Mouse (Mus musculus) liver, embryonic 16.5 days (tissue): Measurements from ENCODE around the gene Btnl10. TPM values are rescaled to one million over a fixed set of nuclear protein-coding genes. Genes with fewer than 3 reads are reported as not detected.

ENCODE experiments used
- ATAC-seq: fragments of 200-750 bp; cut with Nextera tagmentation; 2 replicates; pipeline ENCODE4 v1.8.0; 2017; ENCODE audit warnings: low read depth, mild to moderate bottlenecking, moderate number of reproducible peaks, moderate library complexity
- H3K27ac ChIP-seq: fragments of 300-500 bp; sonication (generic); 2 replicates; pipeline ENCODE4 v1.5.1; 2014; ENCODE audit warnings: mild to moderate bottlenecking, low read length
- H3K27me3 ChIP-seq: fragments of 300-500 bp; sonication (generic); 2 replicates; pipeline ENCODE4 v1.6.1; 2014; ENCODE audit warnings: low read depth, low read length, mixed read lengths; ENCODE audit not compliant: control insufficient read depth, insufficient read depth
- H3K36me3 ChIP-seq: fragments of 300-500 bp; sonication (generic); 2 replicates; pipeline ENCODE4 v1.6.1; 2014; ENCODE audit warnings: mild to moderate bottlenecking; ENCODE audit not compliant: control insufficient read depth, insufficient read depth
- H3K4me1 ChIP-seq: fragments of 300-500 bp; sonication (generic); 2 replicates; pipeline ENCODE4 v1.6.1; 2014; ENCODE audit warnings: low read depth, low read length, mixed read lengths; ENCODE audit not compliant: control insufficient read depth
- H3K4me2 ChIP-seq: fragments of 300-500 bp; sonication (generic); 2 replicates; pipeline ENCODE4 v1.6.1; 2014; ENCODE audit warnings: low read depth, low read length, mixed read lengths
- H3K4me3 ChIP-seq: fragments of 300-500 bp; sonication (generic); 2 replicates; pipeline ENCODE4 v1.5.1; 2014; ENCODE audit warnings: low read depth, mild to moderate bottlenecking, low read length
- H3K9ac ChIP-seq: fragments of 300-500 bp; sonication (generic); 2 replicates; pipeline ENCODE4 v1.6.1; 2014; ENCODE audit warnings: low read depth, low read length
- H3K9me3 ChIP-seq: fragments of 300-500 bp; sonication (generic); replicated peaks from 2 replicates; pipeline ENCODE4 v1.6.1; 2016; ENCODE audit warnings: low read length; ENCODE audit not compliant: control insufficient read depth
- WGBS: fragments of 180-500 bp; shearing (Covaris S2); extraction: QIAGEN DNeasy Blood & Tissue Kit; methylation state at CpG from one replicate; pipeline ENCODE4 v1.1.7; 2014; ENCODE audit not compliant: insufficient replicate concordance; 5-methylcytosine and 5-hydroxymethylcytosine counted together
- microRNA-seq: library from miRNA; unstranded; fragments of <30 nt; microRNA quantifications from one replicate; pipeline ENCODE4, GENCODE M21; 2016
- polyA plus RNA-seq: library from polyadenylated mRNA; unstranded; fragments of >200 nt; fragmentation: Nextera tagmentation; extraction: Ambion mirVana; gene quantifications from 2 replicates; pipeline ENCODE4 v1.2.1, GENCODE M21; 2015

Gene Btnl10
- polyA plus RNA-seq, 1 experiment from 2014 or later = 14.1 TPM

- WGBS = 83% methylated on average over 21 of the region's 21 CpGs
- Histone ChIP-seq H3K27ac (no peak overlapping the region), H3K4me1 (peaks cover 5% of the 10 kb centered on the region), H3K4me3 (no peak overlapping the region), H3K9ac (no peak overlapping the region), H3K27me3 (no peaks in the 10 kb centered on the region), H3K36me3 (peaks cover 2% of the 10 kb centered on the region; the same call in 1 of the 2 replicates), H3K4me2 (no peak overlapping the region), H3K9me3 (no peaks in the 10 kb centered on the region)
- ATAC-seq = no peak
These were observed 53.3 kb downstream of the Btnl10 start for GRCm38 (mm10) chr11:58970831-58971530.

DNA sequence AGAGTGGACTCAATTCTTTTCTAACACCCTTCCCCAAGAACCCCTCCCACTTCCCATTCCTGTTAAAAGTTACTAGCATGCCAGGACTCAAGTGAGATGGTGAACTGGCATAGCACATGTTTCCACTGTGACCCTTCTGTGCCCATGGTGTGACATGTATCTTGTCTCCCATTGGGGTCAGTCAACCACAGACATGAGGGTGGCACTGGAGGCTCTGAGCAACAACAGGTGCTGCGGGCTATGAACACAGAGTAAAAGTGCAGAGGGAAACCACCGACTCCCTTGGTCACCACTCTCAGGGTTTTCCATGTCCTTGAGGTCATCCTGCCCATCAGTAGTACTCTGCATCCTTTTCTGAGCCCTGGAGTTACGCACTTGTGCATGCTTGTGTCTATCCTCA is 54.1 kb downstream of the Btnl10 start:
- H3K27me3 ChIP-seq = no peaks in the 10 kb centered on the region
- H3K27ac ChIP-seq = no peak overlapping the region
- peaks cover 2% of the 10 kb centered on the region; the same call in 1 of the 2 replicates for H3K36me3 ChIP-seq
- no peak overlapping the region for H3K4me2 ChIP-seq
- H3K4me1 ChIP-seq = peaks cover 5% of the 10 kb centered on the region
- no peak overlapping the region for H3K9ac ChIP-seq
- no peaks in the 10 kb centered on the region for H3K9me3 ChIP-seq
- no peak for ATAC-seq
- H3K4me3 ChIP-seq = no peak overlapping the region
- 84% methylated on average over 3 of the region's 3 CpGs for WGBS

GRCm38 (mm10) chr11:58974414-58974813 is 56.7 kb downstream of the Btnl10 start:
- Histone ChIP-seq H3K9me3 (no peaks in the 10 kb centered on the region), H3K4me3 (no peak overlapping the region), H3K4me1 (peaks cover 13% of the 10 kb centered on the region), H3K4me2 (no peak overlapping the region), H3K27ac (no peak overlapping the region), H3K36me3 (peaks cover 2% of the 10 kb centered on the region; the same call in 1 of the 2 replicates), H3K27me3 (no peaks in the 10 kb centered on the region), H3K9ac (no peak overlapping the region)
- no peak for ATAC-seq
- 70% methylated on average over 3 of the region's 3 CpGs for WGBS

Small RNAs within 50 kb of the gene (microRNA-seq; reads per million reads assigned to microRNA genes)
- not detected for gene Gm44313

Other genes starting within 250 kb of the Btnl10 start
- not detected in 2 replicates for gene Olfr320, start 236.8 kb upstream of the Btnl10 start, polyA plus RNA-seq
- gene Olfr319, start 218.7 kb upstream of the Btnl10 start, polyA plus RNA-seq = not detected in 2 replicates
- not detected in 2 replicates for gene Olfr318, start 193.9 kb upstream of the Btnl10 start, polyA plus RNA-seq
- not detected in 2 replicates for gene Olfr317, start 178.7 kb upstream of the Btnl10 start, polyA plus RNA-seq
- not detected in 2 replicates for gene Olfr316, start 165.2 kb upstream of the Btnl10 start, polyA plus RNA-seq
- not detected in 2 replicates for gene Olfr315, start 144.7 kb upstream of the Btnl10 start, polyA plus RNA-seq
- gene Olfr314, start 135.0 kb upstream of the Btnl10 start, polyA plus RNA-seq = not detected in 2 replicates
- 0.17 TPM in 1 of 2 replicates, not detected in the other for gene Fam183b, start 115.9 kb upstream of the Btnl10 start, polyA plus RNA-seq
- not detected in 2 replicates for gene Olfr313, start 102.9 kb upstream of the Btnl10 start, polyA plus RNA-seq
- gene Olfr312, start 88.7 kb upstream of the Btnl10 start, polyA plus RNA-seq = not detected in 2 replicates
- not detected in 2 replicates for gene Olfr311, start 78.7 kb upstream of the Btnl10 start, polyA plus RNA-seq
- gene Gm12258, start 70.8 kb upstream of the Btnl10 start, polyA plus RNA-seq = 1.5 and 2.3 TPM in 2 replicates
- gene 2810021J22Rik, start 50.7 kb upstream of the Btnl10 start, polyA plus RNA-seq = 2.2 and 2.3 TPM in 2 replicates
- gene Zfp39, start 13.7 kb upstream of the Btnl10 start, polyA plus RNA-seq = 4.2 and 5.6 TPM in 2 replicates
- 74.5 and 81.7 TPM in 2 replicates for gene Rnf187, start 21.0 kb downstream of the Btnl10 start, polyA plus RNA-seq
- 17.9 and 22.4 TPM in 2 replicates for gene Hist3h2ba, start 31.0 kb downstream of the Btnl10 start, polyA plus RNA-seq
- gene Hist3h2a, start 36.8 kb downstream of the Btnl10 start, polyA plus RNA-seq = 21.2 and 24.4 TPM in 2 replicates
- 0.15 and 0.19 TPM in 2 replicates for gene Trim17, start 36.8 kb downstream of the Btnl10 start, polyA plus RNA-seq
- 8.2 and 8.7 TPM in 2 replicates for gene Trim11, start 60.2 kb downstream of the Btnl10 start, polyA plus RNA-seq
- 0.12 and 0.34 TPM in 2 replicates for gene Obscn, start 218.5 kb downstream of the Btnl10 start, polyA plus RNA-seq
- gene Iba57, start 245.8 kb downstream of the Btnl10 start, polyA plus RNA-seq = 12.8 and 13.3 TPM in 2 replicates